Mouse (Mus musculus) forebrain, embryonic 16.5 days (tissue): ENCODE measurements around the gene Itprip. TPM values are rescaled to one million over a fixed set of nuclear protein-coding genes. Genes with fewer than 3 reads are reported as not detected.
A peak's percentile ranks its signal among the peaks of the same experiment; 100 is the strongest.

ENCODE experiments used
- ATAC-seq: fragments of 200-750 bp; cut with Nextera tagmentation; 2 replicates; pipeline ENCODE4 v1.8.0; 2017; ENCODE audit warnings: mild to moderate bottlenecking, moderate library complexity
- H3K27ac ChIP-seq: fragments of 300-500 bp; sonication (generic); 2 replicates; pipeline ENCODE4 v1.5.1; 2014; ENCODE audit warnings: low read length, control low read depth
- H3K27me3 ChIP-seq: fragments of 300-500 bp; sonication (generic); replicated peaks from 2 replicates; pipeline ENCODE4 v1.6.1; 2014; ENCODE audit warnings: low read length; ENCODE audit not compliant: control insufficient read depth, insufficient read depth
- H3K36me3 ChIP-seq: fragments of 300-500 bp; sonication (generic); 2 replicates; pipeline ENCODE4 v1.6.1; 2014; ENCODE audit not compliant: control insufficient read depth, insufficient read depth
- H3K4me1 ChIP-seq: fragments of 300-500 bp; sonication (generic); replicated peaks from 2 replicates; pipeline ENCODE4 v1.6.1; 2014; ENCODE audit warnings: low read length; ENCODE audit not compliant: control insufficient read depth, insufficient read depth
- H3K4me2 ChIP-seq: fragments of 300-500 bp; sonication (generic); 2 replicates; pipeline ENCODE4 v1.6.1; 2014; ENCODE audit warnings: mild to moderate bottlenecking, low read length, control low read depth
- H3K4me3 ChIP-seq: fragments of 300-500 bp; sonication (generic); replicated peaks from 2 replicates; pipeline ENCODE4 v1.5.1; 2014; ENCODE audit warnings: mild to moderate bottlenecking, low read length, control low read depth
- H3K9ac ChIP-seq: fragments of 300-500 bp; sonication (generic); replicated peaks from 2 replicates; pipeline ENCODE4 v1.6.1; 2014; ENCODE audit warnings: low read depth, low read length, control low read depth
- H3K9me3 ChIP-seq: fragments of 300-500 bp; sonication (generic); 2 replicates; pipeline ENCODE4 v1.6.1; 2016; ENCODE audit warnings: low read length; ENCODE audit not compliant: control insufficient read depth
- WGBS: fragments of 180-500 bp; shearing (Covaris S2); extraction: QIAGEN DNeasy Blood & Tissue Kit; methylation state at CpG from one replicate; pipeline ENCODE4 v1.1.7; 2014; 5-methylcytosine and 5-hydroxymethylcytosine counted together
- polyA plus RNA-seq: library from polyadenylated mRNA; unstranded; fragments of >200 nt; fragmentation: Nextera tagmentation; extraction: Ambion mirVana; gene quantifications from 2 replicates; pipeline ENCODE4 v1.2.1, GENCODE M21; 2015

The Itprip gene
- polyA plus RNA-seq, 1 experiment from 2014 or later = 6.9 TPM

GRCm38 (mm10) chr19:47882882-47883254 lies 36.2 kb downstream of the Itprip start:
- Histone ChIP-seq H3K36me3 (no peaks in the 10 kb centered on the region), H3K4me3 (no peak overlapping the region), H3K4me1 (0 out of 2 replicates have a peak, but pooled peaks cover 7% of the 10 kb centered on the region), H3K4me2 (no peak overlapping the region), H3K9me3 (no peaks in the 10 kb centered on the region), H3K27me3 (no peaks in the 10 kb centered on the region), H3K27ac (no peak overlapping the region), H3K9ac (no peak overlapping the region; the same call in 1 of the 2 replicates)
- WGBS = 64% methylated on average over 9 of the region's 9 CpGs
- peak; percentile 63 for ATAC-seq

- Histone ChIP-seq H3K36me3 (no peaks in the 10 kb centered on the region), H3K4me3 (no peak overlapping the region), H3K27ac (no peak overlapping the region), H3K27me3 (no peaks in the 10 kb centered on the region), H3K4me1 (0 out of 2 replicates have a peak, but pooled peaks cover 6% of the 10 kb centered on the region), H3K4me2 (no peak overlapping the region), H3K9me3 (no peaks in the 10 kb centered on the region), H3K9ac (no peak overlapping the region)
- peak; percentile 80 for ATAC-seq
- 30% methylated on average over 11 of the region's 11 CpGs for WGBS
These were observed 36.8 kb downstream of the Itprip start for GRCm38 (mm10) chr19:47882151-47882881.

GRCm38 (mm10) chr19:47881538-47881937 lies 37.6 kb downstream of the Itprip start:
- Histone ChIP-seq H3K27ac (no peak overlapping the region), H3K27me3 (no peaks in the 10 kb centered on the region), H3K4me3 (no peak overlapping the region), H3K4me2 (no peak overlapping the region), H3K4me1 (0 out of 2 replicates have a peak, but pooled peaks cover 5% of the 10 kb centered on the region), H3K36me3 (no peaks in the 10 kb centered on the region), H3K9ac (no peak overlapping the region), H3K9me3 (no peaks in the 10 kb centered on the region)
- no peak for ATAC-seq
- WGBS = 84% methylated on average over 7 of the region's 7 CpGs

- H3K9me3 ChIP-seq = no peaks in the 10 kb centered on the region
- ATAC-seq = no peak
- no peaks in the 10 kb centered on the region for H3K4me1 ChIP-seq
- H3K27me3 ChIP-seq = no peaks in the 10 kb centered on the region
- H3K4me2 ChIP-seq = no peak overlapping the region
- no peak overlapping the region for H3K27ac ChIP-seq
- no peak overlapping the region for H3K9ac ChIP-seq
- no peaks in the 10 kb centered on the region for H3K36me3 ChIP-seq
- WGBS = 83% methylated on average over 15 of the region's 15 CpGs
- no peak overlapping the region for H3K4me3 ChIP-seq
These were observed 42.8 kb downstream of the Itprip start for GRCm38 (mm10) chr19:47876252-47876651.

- 17% methylated on average over 10 of the region's 10 CpGs for WGBS
- no peak overlapping the region for H3K4me2 ChIP-seq
- H3K4me3 ChIP-seq = no peak overlapping the region
- no peak for ATAC-seq
- no peaks in the 10 kb centered on the region for H3K36me3 ChIP-seq
- H3K9me3 ChIP-seq = no peaks in the 10 kb centered on the region
- H3K9ac ChIP-seq = no peak overlapping the region
- no peak overlapping the region for H3K27ac ChIP-seq
- no peaks in the 10 kb centered on the region for H3K27me3 ChIP-seq
- H3K4me1 ChIP-seq = no peaks in the 10 kb centered on the region
These were observed 47.6 kb downstream of the Itprip start for GRCm38 (mm10) chr19:47871515-47871914.

- H3K27ac ChIP-seq = no peak overlapping the region
- WGBS = 78% methylated on average over 7 of the region's 7 CpGs
- no peaks in the 10 kb centered on the region for H3K9me3 ChIP-seq
- ATAC-seq = no peak
- H3K36me3 ChIP-seq = no peaks in the 10 kb centered on the region
- H3K27me3 ChIP-seq = no peaks in the 10 kb centered on the region
- no peaks in the 10 kb centered on the region for H3K4me1 ChIP-seq
- no peak overlapping the region for H3K9ac ChIP-seq
- no peak overlapping the region for H3K4me3 ChIP-seq
- H3K4me2 ChIP-seq = no peak overlapping the region
These were observed 48.9 kb downstream of the Itprip start for GRCm38 (mm10) chr19:47870102-47870666.

- H3K9ac ChIP-seq = no peak overlapping the region
- H3K4me3 ChIP-seq = no peak overlapping the region
- H3K27ac ChIP-seq = no peak overlapping the region
- H3K4me1 ChIP-seq = peaks cover 4% of the 10 kb centered on the region
- no peaks in the 10 kb centered on the region for H3K36me3 ChIP-seq
- 77% methylated on average over 3 of the region's 3 CpGs for WGBS
- H3K9me3 ChIP-seq = no peaks in the 10 kb centered on the region
- ATAC-seq = no peak
- no peak overlapping the region for H3K4me2 ChIP-seq
- no peaks in the 10 kb centered on the region for H3K27me3 ChIP-seq
These were observed 49.6 kb downstream of the Itprip start for GRCm38 (mm10) chr19:47869516-47869915.

- no peak overlapping the region for H3K9ac ChIP-seq
- H3K9me3 ChIP-seq = no peaks in the 10 kb centered on the region
- H3K4me1 ChIP-seq = peaks cover 4% of the 10 kb centered on the region
- ATAC-seq = no peak
- no peak overlapping the region for H3K4me2 ChIP-seq
- no peak overlapping the region for H3K27ac ChIP-seq
- H3K4me3 ChIP-seq = no peak overlapping the region
- no peaks in the 10 kb centered on the region for H3K27me3 ChIP-seq
- 73% methylated on average over 4 of the region's 4 CpGs for WGBS
- no peaks in the 10 kb centered on the region for H3K36me3 ChIP-seq
These were observed 50.1 kb downstream of the Itprip start for GRCm38 (mm10) chr19:47868951-47869350.

GRCm38 (mm10) chr19:47867628-47868175 lies 51.4 kb downstream of the Itprip start:
- Histone ChIP-seq H3K4me3 (no peak overlapping the region), H3K27me3 (no peaks in the 10 kb centered on the region), H3K4me2 (no peak overlapping the region), H3K4me1 (peaks cover 4% of the 10 kb centered on the region), H3K9me3 (no peaks in the 10 kb centered on the region), H3K9ac (no peak overlapping the region), H3K36me3 (no peaks in the 10 kb centered on the region), H3K27ac (no peak overlapping the region)
- WGBS = 78% methylated on average over 4 of the region's 4 CpGs
- ATAC-seq = no peak
